Mouse (Mus musculus): ENCODE results near the gene Tcf20. TPM values are rescaled to one million over a fixed set of nuclear protein-coding genes. Genes with fewer than 3 reads are reported as not detected.
"Not testable (repeated sequence)": the region's sequence is repeated elsewhere in the genome, so short reads cannot be mapped to it uniquely, and the experiment has no call there.

Tcf20 gene
- polyA plus RNA-seq, 1 experiment from 2014 or later: 9.8 TPM

- H3K4me2 ChIP-seq (replicated peaks): no peak overlapping the region
- no peak overlapping the region for H3K9ac ChIP-seq
- WGBS: 89% methylated on average over 1 of the region's 1 CpGs
- no peaks in the 10 kb centered on the region for H3K27me3 ChIP-seq (replicated peaks)
- no peak overlapping the region for H3K4me3 ChIP-seq
- H3K9me3 ChIP-seq: no peaks in the 10 kb centered on the region
- no peak overlapping the region for H3K27ac ChIP-seq
- no peaks in the 10 kb centered on the region for H3K4me1 ChIP-seq
- no peaks in the 10 kb centered on the region for H3K36me3 ChIP-seq
- no peak for ATAC-seq (ENCODE audit: low FRiP score, low read depth)
Measured at GRCm38 (mm10) chr15:82872037-82872436, 115.6 kb downstream of the Tcf20 start.

- WGBS: 98% methylated on average over 3 of the region's 3 CpGs
- H3K27me3 ChIP-seq (replicated peaks); H3K9ac ChIP-seq; H3K36me3 ChIP-seq; H3K27ac ChIP-seq; H3K4me1 ChIP-seq; H3K4me2 ChIP-seq (replicated peaks); ATAC-seq (ENCODE audit: low FRiP score, low read depth); H3K4me3 ChIP-seq: not testable (repeated sequence)
- H3K9me3 ChIP-seq: peaks cover 11% of the 10 kb centered on the region; the same call in 1 of the 2 replicates
Measured at GRCm38 (mm10) chr15:82866286-82866685, 121.4 kb downstream of the Tcf20 start.

GRCm38 (mm10) chr15:82863674-82864073 is 124.0 kb downstream of the Tcf20 start:
- no peak for ATAC-seq (ENCODE audit: low FRiP score, low read depth)

GRCm38 (mm10) chr15:82856652-82857378 is 130.9 kb downstream of the Tcf20 start:
- peak overlapping the region; percentile 38; the same call in 1 of the 2 replicates for H3K27ac ChIP-seq
- H3K9ac ChIP-seq: peak overlapping the region; percentile 5; the same call in 1 of the 2 replicates
- ATAC-seq (ENCODE audit: low FRiP score, low read depth): peak; percentile 61; the same call in 1 of the 2 replicates
- H3K36me3 ChIP-seq: peaks cover 49% of the 10 kb centered on the region
- no peaks in the 10 kb centered on the region for H3K27me3 ChIP-seq (replicated peaks)
- H3K4me3 ChIP-seq: no peak overlapping the region
- H3K4me2 ChIP-seq (replicated peaks): 0 out of 2 replicates have a peak overlapping the region, but pooled peaks have one; percentile 7
- 42% methylated on average over 11 of the region's 11 CpGs for WGBS
- H3K4me1 ChIP-seq: peaks cover 9% of the 10 kb centered on the region
- H3K9me3 ChIP-seq: no peaks in the 10 kb centered on the region

More at GRCm38 (mm10) chr15:82863674-82864073, 124.0 kb downstream of the Tcf20 start:
- Histone ChIP-seq H3K27ac (no peak overlapping the region), H3K4me2 (replicated peaks) (no peak overlapping the region), H3K36me3 (no peaks in the 10 kb centered on the region), H3K27me3 (replicated peaks) (no peaks in the 10 kb centered on the region), H3K4me3 (no peak overlapping the region), H3K9me3 (peaks cover 11% of the 10 kb centered on the region; the same call in 1 of the 2 replicates), H3K9ac (no peak overlapping the region), H3K4me1 (no peaks in the 10 kb centered on the region)
- 91% methylated on average over 1 of the region's 1 CpGs for WGBS

GRCm38 (mm10) chr15:82856065-82856464 is 131.6 kb downstream of the Tcf20 start:
- Histone ChIP-seq H3K27me3 (replicated peaks) (no peaks in the 10 kb centered on the region), H3K4me2 (replicated peaks) (no peak overlapping the region), H3K9me3 (no peaks in the 10 kb centered on the region), H3K36me3 (peaks cover 55% of the 10 kb centered on the region), H3K4me3 (no peak overlapping the region), H3K4me1 (peaks cover 9% of the 10 kb centered on the region), H3K9ac (no peak overlapping the region), H3K27ac (no peak overlapping the region)
- ATAC-seq (ENCODE audit: low FRiP score, low read depth): no peak
- WGBS: 96% methylated on average over 2 of the region's 2 CpGs

GRCm38 (mm10) chr15:82839146-82839545 is 148.5 kb downstream of the Tcf20 start:
- no peaks in the 10 kb centered on the region for H3K27me3 ChIP-seq (replicated peaks)
- no peak overlapping the region for H3K4me2 ChIP-seq (replicated peaks)
- no peak overlapping the region for H3K27ac ChIP-seq
- WGBS: 95% methylated on average over 3 of the region's 3 CpGs
- H3K9ac ChIP-seq: no peak overlapping the region
- H3K9me3 ChIP-seq: no peaks in the 10 kb centered on the region
- no peaks in the 10 kb centered on the region for H3K36me3 ChIP-seq
- no peak overlapping the region for H3K4me3 ChIP-seq
- ATAC-seq (ENCODE audit: low FRiP score, low read depth): no peak
- H3K4me1 ChIP-seq: no peaks in the 10 kb centered on the region

- H3K9ac ChIP-seq: no peak overlapping the region
- no peak for ATAC-seq (ENCODE audit: low FRiP score, low read depth)
- H3K4me3 ChIP-seq: no peak overlapping the region
- H3K9me3 ChIP-seq: no peaks in the 10 kb centered on the region
- H3K4me1 ChIP-seq: no peaks in the 10 kb centered on the region
- no peak overlapping the region for H3K4me2 ChIP-seq (replicated peaks)
- H3K27ac ChIP-seq: no peak overlapping the region
- 89% methylated on average over 6 of the region's 6 CpGs for WGBS
- H3K27me3 ChIP-seq (replicated peaks): no peaks in the 10 kb centered on the region
- H3K36me3 ChIP-seq: no peaks in the 10 kb centered on the region
Measured at GRCm38 (mm10) chr15:82829917-82830316, 157.8 kb downstream of the Tcf20 start.

- no peak for ATAC-seq (ENCODE audit: low FRiP score, low read depth)
- Histone ChIP-seq H3K4me2 (replicated peaks) (no peak overlapping the region), H3K9me3 (no peaks in the 10 kb centered on the region), H3K27ac (no peak overlapping the region), H3K27me3 (replicated peaks) (no peaks in the 10 kb centered on the region), H3K4me1 (no peaks in the 10 kb centered on the region), H3K36me3 (no peaks in the 10 kb centered on the region), H3K9ac (no peak overlapping the region), H3K4me3 (no peak overlapping the region)
Measured at GRCm38 (mm10) chr15:82825866-82826265, 161.8 kb downstream of the Tcf20 start.

- no peak for ATAC-seq (ENCODE audit: low FRiP score, low read depth)
- WGBS: 64% methylated on average over 3 of the region's 4 CpGs
- no peaks in the 10 kb centered on the region for H3K9me3 ChIP-seq
- 0 out of 2 replicates have a peak, but pooled peaks cover 2% of the 10 kb centered on the region for H3K36me3 ChIP-seq
- H3K4me2 ChIP-seq (replicated peaks): no peak overlapping the region
- H3K27me3 ChIP-seq (replicated peaks): no peaks in the 10 kb centered on the region
- H3K9ac ChIP-seq: no peak overlapping the region
- no peaks in the 10 kb centered on the region for H3K4me1 ChIP-seq
- no peak overlapping the region for H3K4me3 ChIP-seq
- H3K27ac ChIP-seq: no peak overlapping the region
Measured at GRCm38 (mm10) chr15:82822347-82822746, 165.3 kb downstream of the Tcf20 start.

GRCm38 (mm10) chr15:82821657-82822056 is 166.0 kb downstream of the Tcf20 start:
- Histone ChIP-seq H3K27me3 (replicated peaks) (no peaks in the 10 kb centered on the region), H3K4me3 (no peak overlapping the region), H3K4me2 (replicated peaks) (no peak overlapping the region), H3K27ac (no peak overlapping the region), H3K4me1 (no peaks in the 10 kb centered on the region), H3K36me3 (0 out of 2 replicates have a peak, but pooled peaks cover 2% of the 10 kb centered on the region), H3K9me3 (no peaks in the 10 kb centered on the region), H3K9ac (no peak overlapping the region)
- no peak for ATAC-seq (ENCODE audit: low FRiP score, low read depth)
- 86% methylated on average over 1 of the region's 1 CpGs for WGBS

GRCm38 (mm10) chr15:82815296-82815695 is 172.4 kb downstream of the Tcf20 start:
- Histone ChIP-seq H3K27me3 (replicated peaks) (no peaks in the 10 kb centered on the region), H3K36me3 (peaks cover 13% of the 10 kb centered on the region), H3K4me1 (no peaks in the 10 kb centered on the region), H3K4me3 (no peak overlapping the region), H3K9me3 (no peaks in the 10 kb centered on the region), H3K9ac (no peak overlapping the region), H3K4me2 (replicated peaks) (no peak overlapping the region), H3K27ac (no peak overlapping the region)
- ATAC-seq (ENCODE audit: low FRiP score, low read depth): no peak
- WGBS: 83% methylated on average over 4 of the region's 4 CpGs

GRCm38 (mm10) chr15:82814806-82815205 is 172.9 kb downstream of the Tcf20 start:
- Histone ChIP-seq H3K27me3 (replicated peaks) (no peaks in the 10 kb centered on the region), H3K36me3 (peaks cover 13% of the 10 kb centered on the region), H3K9ac (no peak overlapping the region), H3K4me2 (replicated peaks) (no peak overlapping the region), H3K4me3 (no peak overlapping the region), H3K27ac (no peak overlapping the region), H3K9me3 (no peaks in the 10 kb centered on the region), H3K4me1 (peaks cover under 1% of the 10 kb centered on the region; the same call in 1 of the 2 replicates)
- ATAC-seq (ENCODE audit: low FRiP score, low read depth): no peak
- 68% methylated on average over 4 of the region's 4 CpGs for WGBS

GRCm38 (mm10) chr15:82814321-82814720 is 173.4 kb downstream of the Tcf20 start:
- H3K4me2 ChIP-seq (replicated peaks): no peak overlapping the region
- no peaks in the 10 kb centered on the region for H3K27me3 ChIP-seq (replicated peaks)
- no peak overlapping the region for H3K27ac ChIP-seq
- no peak for ATAC-seq (ENCODE audit: low FRiP score, low read depth)
- WGBS: 88% methylated on average over 7 of the region's 7 CpGs
- H3K36me3 ChIP-seq: peaks cover 13% of the 10 kb centered on the region
- H3K9me3 ChIP-seq: no peaks in the 10 kb centered on the region
- H3K4me1 ChIP-seq: peaks cover 5% of the 10 kb centered on the region
- no peak overlapping the region for H3K4me3 ChIP-seq
- H3K9ac ChIP-seq: no peak overlapping the region
